15 mouse cellular contexts compared by ENCODE assay signal in the genomic region with DNA sequence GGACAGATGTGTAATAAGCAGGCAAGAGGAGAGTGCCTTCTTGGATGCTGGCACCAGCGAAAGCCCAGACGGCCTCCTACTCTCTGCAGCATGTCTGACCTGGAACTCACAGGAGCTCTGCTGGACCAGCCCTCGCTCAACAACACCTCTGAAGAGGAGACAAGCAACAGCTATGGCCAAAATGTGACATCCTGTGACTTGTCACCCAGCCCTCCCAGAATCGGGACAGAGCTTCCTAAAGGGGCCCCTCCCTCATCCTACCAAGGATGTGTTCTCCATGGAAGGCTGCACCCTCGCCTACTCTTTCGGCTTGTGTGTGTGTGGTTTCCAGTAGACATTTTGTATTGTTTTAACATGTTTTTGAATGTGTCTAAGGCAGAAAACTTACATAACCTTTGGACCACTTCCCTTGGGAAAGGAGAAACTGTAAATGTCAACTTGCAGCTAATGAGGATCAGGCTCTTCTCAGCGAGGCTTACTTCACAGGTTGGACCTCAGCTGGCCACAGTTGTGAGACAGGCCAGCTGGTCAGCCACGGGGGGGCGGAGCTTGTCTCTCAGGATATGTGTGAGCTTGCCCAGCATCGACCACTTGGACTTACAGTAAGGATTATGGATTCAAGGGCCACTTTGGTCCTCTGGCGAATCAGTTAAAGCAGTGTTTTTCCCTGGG.
A peak's percentile ranks its signal among the peaks of the same experiment; 100 is the strongest.
DNase-seq lines count a peak whose midpoint lies in the region; ATAC-seq lines count a peak whose summit lies in the region.
"Had no signal": no experiment of that assay in that cellular context is flagged by ENCODE, and none has a peak within 500 bp of the region (broad histone marks: within the 10 kb centered on the region; RNA-seq: fewer than 3 reads in every experiment).

No protein-coding gene starts in this region.

- H3K27ac ChIP-seq in lung, embryonic 16.5 days (ENCODE audit: low read length): no peak overlapping the region
- no peak overlapping the region for H3K27ac ChIP-seq in midbrain, embryonic 11.5 days (ENCODE audit: low read depth, low read length)
- H3K27ac ChIP-seq: hindbrain, embryonic 12.5 days; midbrain, embryonic 15.5 days had no signal

- peak; percentile 13 for DNase-seq in embryo, embryonic 10 days (ENCODE audit: low spot score)
- DNase-seq in embryo, embryonic 11 days: no peak
- peak; percentile 44 for DNase-seq in 3T3-L1 (ENCODE audit: low read depth, low spot score)
- DNase-seq in heart, postnatal 36 days: peak; percentile 24 to 38
- DNase-seq in thymus, postnatal 25 days: no peak
- DNase-seq in layer of hippocampus, adult 9-11 months: no peak
- no peak for DNase-seq in midbrain, embryonic 11.5 days (ENCODE audit: low spot score, missing footprints)
- DNase-seq: B cell, adult 2 months; cerebellum, adult 9-11 months; spleen, adult 18-20 months; thymus, postnatal 36 days had no signal

- no peaks in the 10 kb centered on the region for H3K9me3 ChIP-seq in lung, embryonic 16.5 days (ENCODE audit: control insufficient read depth, low read length)
- H3K9me3 ChIP-seq in midbrain, embryonic 11.5 days (ENCODE audit: control insufficient read depth, low read length): no peaks in the 10 kb centered on the region
- H3K9me3 ChIP-seq: hindbrain, embryonic 12.5 days; midbrain, embryonic 15.5 days had no signal

- no peaks in the 10 kb centered on the region for H3K36me3 ChIP-seq in lung, embryonic 16.5 days (ENCODE audit: control insufficient read depth, insufficient read depth, low read length)
- no peaks in the 10 kb centered on the region for H3K36me3 ChIP-seq in midbrain, embryonic 11.5 days (ENCODE audit: control insufficient read depth, insufficient read depth, low read length)
- H3K36me3 ChIP-seq: hindbrain, embryonic 12.5 days; midbrain, embryonic 15.5 days had no signal

- WGBS in lung, embryonic 16.5 days: 41% methylated on average over 11 of the region's 11 CpGs
- 77% methylated on average over 11 of the region's 11 CpGs for WGBS in midbrain, embryonic 11.5 days

- no peak overlapping the region for H3K4me2 ChIP-seq in lung, embryonic 16.5 days (ENCODE audit: low read depth, low read length)
- no peak overlapping the region for H3K4me2 ChIP-seq in midbrain, embryonic 11.5 days
- H3K4me2 ChIP-seq: hindbrain, embryonic 12.5 days; liver, embryonic 11.5 days; midbrain, embryonic 15.5 days had no signal

- no peaks in the 10 kb centered on the region for H3K27me3 ChIP-seq in lung, embryonic 16.5 days (ENCODE audit: control insufficient read depth, insufficient read depth, low read depth, low read length)
- H3K27me3 ChIP-seq in midbrain, embryonic 11.5 days (ENCODE audit: control insufficient read depth, insufficient read depth, low read length): no peaks in the 10 kb centered on the region
- H3K27me3 ChIP-seq: hindbrain, embryonic 12.5 days; midbrain, embryonic 15.5 days had no signal

- intact Hi-C loops in heart, postnatal 36 days (cut with DNase I): no loop called here

- peak; percentile 76 for ATAC-seq in lung, embryonic 16.5 days (ENCODE audit: low read depth)
- no peak for ATAC-seq in midbrain, embryonic 11.5 days (ENCODE audit: low FRiP score)
- ATAC-seq: midbrain, embryonic 15.5 days had no signal

- H3K9ac ChIP-seq in lung, embryonic 16.5 days (ENCODE audit: low read length): no peak overlapping the region
- H3K9ac ChIP-seq in midbrain, embryonic 11.5 days (ENCODE audit: low read length): no peak overlapping the region
- H3K9ac ChIP-seq: hindbrain, embryonic 12.5 days; midbrain, embryonic 15.5 days had no signal

- H3K4me3 ChIP-seq in lung, embryonic 16.5 days (ENCODE audit: low read length): no peak overlapping the region
- H3K4me3 ChIP-seq in midbrain, embryonic 11.5 days (ENCODE audit: low read depth, low read length): no peak overlapping the region
- H3K4me3 ChIP-seq: hindbrain, embryonic 12.5 days; midbrain, embryonic 15.5 days had no signal

- peaks cover 6% of the 10 kb centered on the region; the same call in 1 of the 2 replicates for H3K4me1 ChIP-seq in lung, embryonic 16.5 days (replicated peaks; ENCODE audit: control insufficient read depth, insufficient read depth, low read length)
- H3K4me1 ChIP-seq in midbrain, embryonic 11.5 days (ENCODE audit: control insufficient read depth, insufficient read depth, low read length): peaks cover 2% of the 10 kb centered on the region; the same call in 1 of the 2 replicates
- H3K4me1 ChIP-seq: midbrain, embryonic 15.5 days had no signal

Comparison
In these comparisons a context has a peak if more than half of its experiments do, and no peak if none do; other contexts are left out.
1. DNase-seq: peak in embryo, embryonic 10 days (single experiment), 3T3-L1 (single experiment) and heart, postnatal 36 days (2 of 2); none in embryo, embryonic 11 days (single experiment), thymus, postnatal 25 days (single experiment), layer of hippocampus, adult 9-11 months (single experiment) and midbrain, embryonic 11.5 days (single experiment).